Mouse (Mus musculus): ENCODE results near the gene Errfi1.

GRCm38 (mm10) chr4:150896896-150897624 lies 43.3 kb downstream of the Errfi1 start:
- no peak for TF ChIP-seq POLR2A (IDR thresholded peaks at IDR 0.05; ENCODE audit: low read depth, low read length)
- no peak for TF ChIP-seq CTCF (IDR thresholded peaks at IDR 0.05; ENCODE audit: borderline replicate concordance, insufficient read depth, low read length)
